Mouse (Mus musculus) urinary bladder, postnatal 14 days (tissue): ENCODE data around the gene Tox2.

Source experiments
- DNase-seq: peaks from one replicate; pipeline ENCODE4 v3.0.0; 2021; ENCODE audit warnings: low spot score

Gene Tox2

GRCm38 (mm10) chr2:163318777-163319176 is 115.9 kb downstream of the Tox2 start:
- DNase-seq = no peak

DNA sequence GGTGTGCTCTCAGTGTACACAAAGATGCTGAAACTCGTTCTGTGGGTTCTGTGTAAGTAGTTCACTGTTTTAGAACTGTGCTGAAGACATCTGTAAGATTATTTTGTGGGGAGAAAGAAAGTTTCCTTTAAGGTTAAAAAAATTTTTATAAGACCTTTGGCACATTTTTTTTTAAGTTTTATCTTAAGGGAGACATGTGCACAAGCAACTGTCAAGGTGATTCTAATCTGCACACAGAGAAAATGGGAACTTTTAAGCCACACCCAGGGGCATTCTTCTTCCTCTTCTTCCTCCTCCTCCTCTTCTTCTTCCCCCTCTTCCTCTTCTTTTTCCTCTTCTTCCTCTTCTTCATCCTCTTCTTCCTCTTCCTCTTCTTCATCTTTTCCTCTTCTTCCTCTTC is 120.2 kb downstream of the Tox2 start:
- DNase-seq = no peak

DNA sequence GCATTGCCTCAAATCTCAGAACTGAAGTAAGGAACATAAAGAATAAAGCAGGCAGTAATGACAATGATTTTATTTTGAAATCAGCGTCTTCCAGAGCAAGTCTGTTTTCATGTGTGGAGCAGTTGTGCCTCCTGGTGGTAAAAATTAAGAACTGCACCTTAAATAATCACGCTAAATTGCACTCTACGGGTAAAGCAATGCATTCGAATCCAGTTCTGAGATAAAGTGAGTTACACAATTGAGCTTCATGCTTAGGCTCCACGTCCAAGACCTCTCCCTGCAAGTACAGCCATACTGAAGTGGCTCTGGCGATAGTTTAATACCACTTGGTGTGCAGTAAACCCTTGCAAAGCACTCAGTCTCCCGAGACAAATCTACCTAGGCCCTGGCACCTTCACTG is 127.8 kb downstream of the Tox2 start:
- DNase-seq = no peak

DNA sequence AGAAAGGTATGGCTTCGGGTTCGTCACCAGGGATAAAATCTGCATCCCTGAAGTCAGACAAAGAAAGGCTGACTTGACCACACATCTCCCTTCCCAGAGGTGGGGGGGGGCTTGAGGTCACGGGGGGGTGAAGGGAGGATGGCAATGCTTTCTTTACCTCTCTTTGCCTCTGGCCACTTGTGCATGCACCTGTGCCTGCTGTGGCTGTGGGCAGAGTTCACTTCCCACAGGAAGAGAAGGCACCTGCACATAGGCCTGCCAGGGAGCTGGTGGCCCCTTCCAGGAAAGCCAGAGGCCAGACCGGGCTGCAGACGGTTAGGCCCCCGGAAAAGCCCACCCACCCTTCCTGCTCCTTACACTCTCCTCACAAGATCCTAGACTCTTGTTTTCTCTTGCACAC is 128.5 kb downstream of the Tox2 start:
- DNase-seq = no peak

DNA sequence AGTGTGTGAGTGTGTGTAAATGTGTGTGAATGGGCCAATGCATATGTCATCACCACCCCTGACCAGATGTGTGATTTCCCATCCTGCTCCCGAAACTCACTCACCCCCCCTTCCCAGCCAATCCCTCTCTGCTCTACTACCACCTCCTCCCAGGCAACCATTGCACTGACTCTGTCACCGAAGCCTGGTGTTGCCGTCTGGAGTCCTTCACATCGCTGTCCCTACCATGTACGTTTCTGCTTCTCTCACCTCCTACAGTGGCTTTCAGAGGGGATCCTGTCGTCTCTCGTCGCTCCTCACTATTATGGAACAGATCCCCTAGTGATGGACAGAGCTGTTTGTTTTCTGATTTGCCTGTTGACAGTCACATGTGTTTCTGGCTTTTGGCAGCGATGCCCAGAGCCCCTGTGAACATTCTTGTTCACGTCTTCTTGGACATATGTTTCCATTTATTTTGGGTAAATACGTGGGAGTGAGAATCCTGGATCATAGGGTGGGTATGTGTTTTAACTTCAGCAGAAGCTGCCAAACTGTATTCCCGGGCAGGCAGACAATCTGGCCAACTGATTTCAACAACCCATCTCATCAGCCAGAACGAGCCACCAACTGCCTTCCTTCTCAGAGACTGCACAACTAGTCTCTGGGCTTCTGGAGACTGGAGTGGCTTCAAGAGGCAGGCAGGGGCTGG is 129.6 kb downstream of the Tox2 start:
- DNase-seq = no peak

- DNase-seq = peak; percentile 72
Measured at GRCm38 (mm10) chr2:163340263-163340662, 137.3 kb downstream of the Tox2 start.

GRCm38 (mm10) chr2:163343671-163344070 is 140.7 kb downstream of the Tox2 start:
- DNase-seq = no peak

DNA sequence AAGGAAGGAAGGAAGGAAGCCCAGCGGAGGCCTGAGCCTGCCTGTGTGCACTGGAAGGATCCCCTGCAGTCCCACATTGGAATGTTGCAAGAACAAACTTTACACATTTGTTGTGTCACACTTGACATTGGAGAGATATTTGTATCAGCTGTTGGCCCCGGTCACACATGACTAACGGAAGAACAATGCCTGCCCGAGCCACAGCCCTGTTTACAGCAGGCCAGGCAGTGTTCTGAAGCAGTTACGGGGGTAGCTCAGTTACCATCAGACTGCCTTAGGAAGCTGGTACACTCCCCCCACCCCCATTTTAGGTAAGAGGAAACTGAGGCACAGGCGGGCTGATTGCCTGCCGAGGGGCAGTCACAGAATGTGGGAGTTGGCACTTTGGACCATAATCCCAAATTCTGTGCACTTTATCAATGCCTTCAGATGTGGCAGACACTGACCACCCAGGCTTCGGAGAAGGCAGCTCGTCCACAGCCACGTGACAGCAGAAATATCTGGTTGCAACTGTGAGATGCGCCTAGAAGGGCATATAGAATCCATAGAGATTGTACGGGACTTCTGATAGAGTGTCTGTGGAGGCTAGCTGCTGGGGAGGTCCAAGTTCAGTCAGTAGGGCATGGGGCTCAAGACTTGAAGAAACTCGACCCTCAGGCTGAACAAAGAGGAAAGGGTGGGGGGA is 142.2 kb downstream of the Tox2 start:
- DNase-seq = peak; percentile 58

DNA sequence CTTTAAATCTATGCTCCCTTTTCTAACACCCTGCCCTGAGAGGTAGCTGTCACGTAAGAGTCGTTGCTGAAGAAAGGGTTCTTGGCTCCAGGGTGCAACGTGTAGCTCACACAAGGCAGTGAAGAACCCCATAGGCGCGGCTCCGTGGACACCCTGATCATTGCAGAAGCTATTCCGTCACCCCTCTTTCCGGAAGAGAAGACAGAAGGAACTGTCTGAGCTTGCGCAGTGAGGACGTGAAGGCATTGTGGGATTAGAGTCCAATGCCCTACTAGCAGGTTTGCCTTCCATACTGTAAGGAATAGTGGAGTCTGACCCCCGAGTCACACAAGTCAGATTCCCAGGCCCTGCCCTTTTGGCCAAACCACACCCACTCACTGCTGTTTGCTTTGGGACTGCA is 143.6 kb downstream of the Tox2 start:
- no peak for DNase-seq

DNA sequence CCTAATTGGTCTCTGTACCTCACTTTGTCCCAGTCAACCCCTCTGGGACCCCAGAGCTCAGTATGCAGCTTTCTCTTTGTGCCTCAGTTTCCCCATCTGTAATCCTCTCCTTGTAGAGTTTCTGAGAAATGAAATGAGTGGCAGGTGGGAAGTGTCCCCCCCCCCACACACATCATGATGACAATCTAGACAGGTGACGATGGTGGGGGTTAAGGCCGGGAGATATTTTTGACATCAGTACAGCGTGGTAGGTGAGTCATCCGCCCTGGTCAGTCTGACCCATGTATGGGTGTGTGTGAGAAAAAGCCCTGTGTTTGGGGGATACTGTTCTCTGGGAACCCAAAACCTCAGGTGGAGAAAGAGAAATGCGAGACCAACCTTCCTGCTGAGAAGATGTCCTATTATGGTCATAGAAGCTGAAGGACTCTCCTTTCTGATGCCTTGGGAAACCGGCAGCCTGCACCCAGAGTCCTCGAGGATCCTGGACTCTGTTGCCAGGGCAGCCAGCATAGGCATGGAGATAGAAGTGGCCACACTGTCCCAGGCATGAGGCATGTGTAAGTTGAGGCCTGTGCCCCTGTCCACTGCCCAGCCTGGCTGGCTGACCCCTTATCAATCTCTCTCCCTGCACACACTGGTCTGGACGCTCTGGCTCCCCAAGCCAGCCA is 144.7 kb downstream of the Tox2 start:
- DNase-seq = no peak

- DNase-seq = no peak
Measured at GRCm38 (mm10) chr2:163348677-163349076, 145.8 kb downstream of the Tox2 start.

DNA sequence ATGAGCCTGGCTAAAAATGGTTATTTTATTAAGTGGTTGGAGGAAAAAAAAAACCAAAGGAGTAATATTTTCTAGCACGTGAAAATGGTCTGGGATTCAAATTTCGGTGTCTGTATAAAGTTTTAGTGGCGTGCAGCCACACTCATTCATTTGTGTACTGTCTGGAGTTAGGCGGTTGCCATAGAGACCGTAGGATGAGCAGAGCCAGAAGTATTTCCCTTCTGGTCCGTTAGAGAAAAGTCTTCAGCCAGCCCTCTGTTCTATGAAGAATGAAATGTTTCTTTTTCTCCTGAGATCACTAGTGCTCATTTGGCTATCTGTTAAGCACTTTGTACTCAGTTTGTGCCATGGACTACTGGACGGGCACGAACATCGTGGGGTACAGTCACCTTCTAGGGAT is 146.5 kb downstream of the Tox2 start:
- DNase-seq = peak; percentile 36

DNA sequence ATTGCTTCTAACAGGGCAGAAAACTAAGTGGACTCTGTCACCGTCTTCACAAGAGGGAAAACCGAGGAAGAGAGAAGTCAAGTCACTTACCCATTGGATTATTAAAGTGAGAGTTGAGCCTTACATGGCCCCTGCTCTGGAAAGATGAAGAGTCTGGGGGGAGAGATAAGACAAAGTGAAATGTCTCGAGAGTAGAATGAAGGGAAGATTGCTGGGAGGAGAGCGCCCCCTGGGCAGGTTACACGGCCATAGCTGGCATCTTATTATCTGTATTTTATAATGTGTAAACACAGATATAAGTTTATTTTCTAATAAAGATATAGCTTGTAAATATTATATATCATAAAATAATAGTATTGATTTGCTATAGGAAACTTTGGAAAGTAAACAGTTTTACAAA is 147.5 kb downstream of the Tox2 start:
- DNase-seq = no peak

DNA sequence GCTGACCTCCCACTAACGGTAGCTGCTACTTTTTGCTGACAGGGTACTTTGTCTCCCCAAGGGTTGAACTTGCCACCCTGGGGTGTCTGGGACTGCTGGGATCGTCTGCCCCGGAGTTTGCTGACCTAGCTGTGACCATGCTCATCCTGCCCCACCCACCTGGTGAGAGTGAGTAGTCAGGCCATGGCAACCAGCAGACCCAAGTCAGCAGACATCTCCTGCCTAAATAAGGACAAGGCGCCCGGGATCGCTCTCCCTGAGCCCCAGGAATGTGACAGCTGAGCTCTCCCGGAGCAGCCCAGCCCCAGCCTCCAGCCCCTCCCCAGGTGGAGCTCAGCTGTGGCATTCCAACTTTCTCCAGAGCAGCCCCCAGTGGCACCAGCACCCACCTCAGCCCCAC is 150.8 kb downstream of the Tox2 start:
- DNase-seq = peak; percentile 39

DNA sequence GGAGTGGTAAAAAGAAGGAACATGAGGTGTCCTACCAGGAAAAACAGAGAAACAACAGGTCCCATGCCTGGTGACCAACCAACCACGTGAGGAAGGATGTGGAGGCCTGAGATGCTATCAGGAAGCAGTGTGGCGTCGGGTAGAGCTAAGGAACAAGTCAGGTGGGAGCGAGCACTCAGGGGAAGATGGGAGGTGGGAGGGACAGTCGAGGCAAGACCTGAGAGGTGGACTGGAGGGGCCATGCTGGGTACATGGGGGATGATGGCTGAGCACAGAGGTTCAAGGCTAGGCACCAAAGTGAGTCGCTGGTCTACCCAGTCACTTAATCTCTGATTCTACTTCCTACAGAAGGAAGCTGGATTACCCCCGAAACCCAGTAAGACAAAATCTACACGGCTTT is 152.7 kb downstream of the Tox2 start:
- DNase-seq = no peak

GRCm38 (mm10) chr2:163356113-163356840 is 153.4 kb downstream of the Tox2 start:
- no peak for DNase-seq

DNA sequence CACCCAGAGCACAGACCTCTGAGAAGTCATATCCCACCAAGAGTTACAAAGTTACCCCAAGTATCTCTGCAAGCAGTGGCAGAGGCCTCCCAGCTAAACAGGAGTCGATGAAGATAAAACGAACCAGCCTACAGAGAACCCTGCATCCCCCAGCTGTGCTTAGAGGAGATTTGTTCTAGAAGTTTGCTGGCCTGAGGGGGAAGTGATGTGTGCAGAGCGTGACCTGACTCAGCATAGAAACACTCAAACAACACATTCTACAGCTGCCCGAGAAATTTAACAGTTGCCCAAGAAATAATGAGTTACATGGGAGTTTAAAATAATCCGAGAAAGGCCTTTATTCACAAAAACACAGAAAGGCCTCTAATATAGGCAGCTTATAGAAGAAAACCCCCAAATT is 155.7 kb downstream of the Tox2 start:
- no peak for DNase-seq

DNA sequence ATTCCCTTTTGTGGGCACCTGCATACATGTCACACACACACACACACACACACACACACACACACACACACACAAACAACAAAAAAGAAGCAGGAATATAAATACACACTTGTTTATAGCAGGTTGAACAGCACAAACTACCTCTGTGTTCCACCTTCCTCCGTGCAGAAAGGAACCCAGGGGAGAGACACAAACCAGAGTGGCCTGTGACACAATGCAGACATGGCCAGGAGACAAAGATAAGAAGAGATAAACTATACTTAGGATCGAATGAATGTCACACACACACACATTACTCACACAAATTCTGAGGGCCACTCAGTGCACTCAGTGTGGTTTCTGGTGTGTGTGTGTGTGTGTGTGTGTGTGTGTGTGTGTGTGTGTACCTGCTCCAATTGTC is 156.3 kb downstream of the Tox2 start:
- no peak for DNase-seq

- no peak for DNase-seq
Measured at GRCm38 (mm10) chr2:163360858-163361623, 158.1 kb downstream of the Tox2 start.

- no peak for DNase-seq
Measured at GRCm38 (mm10) chr2:163362940-163363921, 160.3 kb downstream of the Tox2 start.
